Mouse (Mus musculus) adrenal gland, adult 2 months (tissue): ENCODE measurements around the gene Hcfc1r1. TPM values are rescaled to one million over a fixed set of nuclear protein-coding genes. Genes with fewer than 3 reads are reported as not detected.
A peak's percentile ranks its signal among the peaks of the same experiment; 100 is the strongest.

Experiments used
- DNase-seq: peaks from one replicate; pipeline ENCODE4 v3.0.0; 2021
- polyA plus RNA-seq: library from polyadenylated mRNA; depleted of rRNA; stranded (reverse); fragments of >200 nt; gene quantifications from 2 replicates; pipeline ENCODE4 v1.2.3, GENCODE M21; 2012; rRNA removed
- total RNA-seq, 2 experiments: library from RNA; stranded (reverse); gene quantifications; 2 replicates each; pipeline ENCODE4 v1.2.3; 2021

Gene Hcfc1r1
- total and polyA plus RNA-seq, 3 experiments: 170 to 747 (median 228) TPM

DNA sequence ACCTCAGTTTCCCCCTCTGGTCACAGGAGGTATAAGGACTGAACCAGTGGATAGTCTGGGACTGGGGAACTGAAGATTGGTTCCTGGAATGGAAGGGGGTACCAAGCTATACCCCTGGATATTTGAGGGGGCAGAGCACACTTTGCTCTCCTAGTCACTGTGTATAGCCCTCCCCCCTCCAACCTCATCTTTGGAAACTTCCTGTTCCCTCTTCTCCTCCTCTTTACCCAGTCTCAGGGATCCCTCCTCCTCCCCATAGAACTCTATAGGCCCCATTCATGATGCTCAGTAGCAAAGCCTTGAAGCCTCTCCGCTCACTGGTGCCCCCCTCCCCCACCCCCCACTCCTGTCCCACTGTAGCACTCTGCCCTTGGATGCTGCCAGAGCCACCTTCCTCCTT is 46.1 kb downstream of the Hcfc1r1 start:
- no peak for DNase-seq

DNA sequence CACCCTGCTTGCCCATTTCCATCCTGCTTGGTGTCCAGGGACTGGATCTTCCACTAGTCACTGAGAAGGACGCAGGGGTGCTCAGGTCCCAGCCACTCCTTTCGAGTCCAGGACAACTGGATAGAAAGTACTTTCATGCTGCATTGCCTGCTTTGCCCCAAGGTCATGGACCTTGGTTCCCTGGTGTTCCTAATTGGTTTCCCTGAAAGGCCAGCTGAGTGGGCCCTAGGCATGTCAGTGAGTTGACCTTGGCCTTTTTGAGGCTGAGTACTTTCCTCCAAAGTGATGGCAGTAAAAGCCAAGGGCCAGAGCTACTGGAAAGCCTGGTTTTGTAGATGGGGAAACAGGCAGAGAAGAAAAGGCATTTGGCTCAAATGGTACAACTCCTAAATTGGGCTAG is 48.5 kb downstream of the Hcfc1r1 start:
- peak; percentile 81 for DNase-seq

DNA sequence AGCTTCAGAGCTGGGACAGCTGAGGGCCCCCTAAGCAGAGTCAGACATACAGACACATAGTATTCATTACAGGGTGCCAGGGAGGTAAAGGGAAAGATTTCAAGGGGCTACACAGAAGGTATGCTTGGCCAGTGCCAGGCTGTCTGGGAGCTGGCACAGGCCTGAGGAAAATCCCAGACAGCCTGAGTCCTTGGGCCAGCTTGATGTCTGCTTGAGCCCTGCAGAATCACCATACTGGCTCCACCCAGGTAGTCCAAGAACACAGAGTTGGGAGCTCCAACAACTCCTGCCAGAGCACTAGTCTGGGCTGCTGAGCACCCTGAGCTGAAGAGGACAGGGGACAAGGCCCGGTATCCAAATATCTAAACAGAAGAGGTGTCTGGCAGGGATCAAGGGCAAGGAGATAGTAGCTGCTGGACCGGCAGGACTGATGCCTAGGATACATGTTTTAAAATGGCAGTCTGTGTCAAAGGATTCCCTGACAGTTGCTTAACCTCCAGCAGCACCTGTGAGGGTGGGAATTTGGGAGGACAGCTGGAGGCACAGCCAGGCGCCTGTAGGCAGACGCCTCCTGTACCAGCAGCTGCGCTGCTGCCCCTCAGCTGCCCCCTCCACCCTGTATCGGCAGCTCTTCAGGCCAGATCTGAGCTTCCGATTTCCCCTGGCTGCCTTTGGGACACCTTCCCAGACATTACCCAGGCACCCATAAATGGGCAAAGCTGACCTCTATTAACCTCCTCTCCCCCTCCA is 49.2 kb downstream of the Hcfc1r1 start, which contains the start of gene 1520401A03Rik:
Gene 1520401A03Rik, minus strand, starts transcription at position 408 of the 750 bp plus-strand sequence.
- peak; percentile 66 for DNase-seq

Other genes starting within 250 kb of the Hcfc1r1 start
- gene Vmn2r117, start 193.9 kb upstream of the Hcfc1r1 start, total RNA-seq: not detected
- gene Vmn2r117, start 193.9 kb upstream of the Hcfc1r1 start, polyA plus RNA-seq: not detected in 2 replicates
- gene Zfp213, start 109.4 kb upstream of the Hcfc1r1 start, total RNA-seq: 10 to 100 TPM; 11.0 to 11.6 TPM
- 25.5 and 28.1 TPM in 2 replicates for gene Zfp213, start 109.4 kb upstream of the Hcfc1r1 start, polyA plus RNA-seq
- 10 to 100 TPM in 1 of 2 experiments, 1 to 10 TPM in 1; 6.6 to 12.4 TPM for gene Zfp13, start 74.1 kb upstream of the Hcfc1r1 start, total RNA-seq
- 25.1 and 25.4 TPM in 2 replicates for gene Zfp13, start 74.1 kb upstream of the Hcfc1r1 start, polyA plus RNA-seq
- gene Zscan10, start 72.7 kb upstream of the Hcfc1r1 start, total RNA-seq: not detected
- gene Zscan10, start 72.7 kb upstream of the Hcfc1r1 start, polyA plus RNA-seq: 0.04 TPM in 1 of 2 replicates, not detected in the other
- gene Mmp25, start 28.3 kb upstream of the Hcfc1r1 start, total RNA-seq: under 1 TPM in 1 of 2 experiments, not detected in 1; 0.10 TPM
- gene Mmp25, start 28.3 kb upstream of the Hcfc1r1 start, polyA plus RNA-seq: 0.13 and 0.42 TPM in 2 replicates
- not detected for gene Bicdl2, start 13.1 kb upstream of the Hcfc1r1 start, total RNA-seq
- not detected in 2 replicates for gene Bicdl2, start 13.1 kb upstream of the Hcfc1r1 start, polyA plus RNA-seq
- gene Thoc6, start 286 bp downstream of the Hcfc1r1 start, total RNA-seq: 10 to 100 TPM; 19.5 to 36.7 TPM
- gene Thoc6, start 286 bp downstream of the Hcfc1r1 start, polyA plus RNA-seq: 28.1 and 30.6 TPM in 2 replicates
- 100 to 1,000 TPM; 147 to 270 TPM for gene Tnfrsf12a, start 3.9 kb downstream of the Hcfc1r1 start, total RNA-seq
- gene Tnfrsf12a, start 3.9 kb downstream of the Hcfc1r1 start, polyA plus RNA-seq: 83.4 and 96.8 TPM in 2 replicates
- gene Cldn6, start 5.7 kb downstream of the Hcfc1r1 start, total RNA-seq: not detected
- not detected in 2 replicates for gene Cldn6, start 5.7 kb downstream of the Hcfc1r1 start, polyA plus RNA-seq
- gene Cldn9, start 10.4 kb downstream of the Hcfc1r1 start, total RNA-seq: under 1 TPM in 1 of 2 experiments, not detected in 1; 0.21 TPM
- 0.09 and 0.13 TPM in 2 replicates for gene Cldn9, start 10.4 kb downstream of the Hcfc1r1 start, polyA plus RNA-seq
- 10 to 100 TPM in 1 of 2 experiments, 1 to 10 TPM in 1; 2.5 to 18.2 TPM for gene 1520401A03Rik, start 49.2 kb downstream of the Hcfc1r1 start, total RNA-seq
- 1.8 and 2.4 TPM in 2 replicates for gene 1520401A03Rik, start 49.2 kb downstream of the Hcfc1r1 start, polyA plus RNA-seq
- gene Pkmyt1, start 52.7 kb downstream of the Hcfc1r1 start, total RNA-seq: 1 to 10 TPM; 2.8 to 2.9 TPM
- 21.8 and 23.1 TPM in 2 replicates for gene Pkmyt1, start 52.7 kb downstream of the Hcfc1r1 start, polyA plus RNA-seq
- 10 to 100 TPM in 1 of 2 experiments, 1 to 10 TPM in 1; 7.6 to 17.6 TPM for gene Paqr4, start 67.3 kb downstream of the Hcfc1r1 start, total RNA-seq
- 33.3 and 37.8 TPM in 2 replicates for gene Paqr4, start 67.3 kb downstream of the Hcfc1r1 start, polyA plus RNA-seq
- gene Kremen2, start 72.2 kb downstream of the Hcfc1r1 start, total RNA-seq: not detected
- gene Kremen2, start 72.2 kb downstream of the Hcfc1r1 start, polyA plus RNA-seq: 0.28 and 0.54 TPM in 2 replicates
- gene Flywch1, start 98.0 kb downstream of the Hcfc1r1 start, total RNA-seq: 10 to 100 TPM; 61.8 to 85.0 TPM
- 45.8 and 49.3 TPM in 2 replicates for gene Flywch1, start 98.0 kb downstream of the Hcfc1r1 start, polyA plus RNA-seq
- gene Flywch2, start 112.5 kb downstream of the Hcfc1r1 start, total RNA-seq: 1 to 10 TPM; 4.3 to 6.7 TPM
- 8.7 and 12.0 TPM in 2 replicates for gene Flywch2, start 112.5 kb downstream of the Hcfc1r1 start, polyA plus RNA-seq
- gene Srrm2, start 116.9 kb downstream of the Hcfc1r1 start, total RNA-seq: 100 to 1,000 TPM; 322 to 545 TPM
- 1,031 and 1,277 TPM in 2 replicates for gene Srrm2, start 116.9 kb downstream of the Hcfc1r1 start, polyA plus RNA-seq
- 100 to 1,000 TPM; 447 to 451 TPM for gene Elob, start 155.5 kb downstream of the Hcfc1r1 start, total RNA-seq
- gene Elob, start 155.5 kb downstream of the Hcfc1r1 start, polyA plus RNA-seq: 513 and 552 TPM in 2 replicates
- not detected for gene Prss33, start 162.5 kb downstream of the Hcfc1r1 start, total RNA-seq
- 0.10 and 0.24 TPM in 2 replicates for gene Prss33, start 162.5 kb downstream of the Hcfc1r1 start, polyA plus RNA-seq
- gene Prss32, start 170.3 kb downstream of the Hcfc1r1 start, total RNA-seq: not detected
- 0.06 TPM in 1 of 2 replicates, not detected in the other for gene Prss32, start 170.3 kb downstream of the Hcfc1r1 start, polyA plus RNA-seq
- under 1 TPM; 0.35 to 0.45 TPM for gene Prss41, start 170.6 kb downstream of the Hcfc1r1 start, total RNA-seq
- 0.28 and 0.90 TPM in 2 replicates for gene Prss41, start 170.6 kb downstream of the Hcfc1r1 start, polyA plus RNA-seq
- gene Prss21, start 194.5 kb downstream of the Hcfc1r1 start, total RNA-seq: not detected
- not detected in 2 replicates for gene Prss21, start 194.5 kb downstream of the Hcfc1r1 start, polyA plus RNA-seq
- not detected for gene Dcpp1, start 207.3 kb downstream of the Hcfc1r1 start, total RNA-seq
- not detected in 2 replicates for gene Dcpp1, start 207.3 kb downstream of the Hcfc1r1 start, polyA plus RNA-seq
- gene Dcpp2, start 207.3 kb downstream of the Hcfc1r1 start, total RNA-seq: not detected
- not detected in 2 replicates for gene Dcpp2, start 207.3 kb downstream of the Hcfc1r1 start, polyA plus RNA-seq
- not detected for gene Dcpp3, start 243.9 kb downstream of the Hcfc1r1 start, total RNA-seq
- gene Dcpp3, start 243.9 kb downstream of the Hcfc1r1 start, polyA plus RNA-seq: not detected in 2 replicates